ENCODE assay signal across 17 mouse cellular contexts in the genomic region with DNA sequence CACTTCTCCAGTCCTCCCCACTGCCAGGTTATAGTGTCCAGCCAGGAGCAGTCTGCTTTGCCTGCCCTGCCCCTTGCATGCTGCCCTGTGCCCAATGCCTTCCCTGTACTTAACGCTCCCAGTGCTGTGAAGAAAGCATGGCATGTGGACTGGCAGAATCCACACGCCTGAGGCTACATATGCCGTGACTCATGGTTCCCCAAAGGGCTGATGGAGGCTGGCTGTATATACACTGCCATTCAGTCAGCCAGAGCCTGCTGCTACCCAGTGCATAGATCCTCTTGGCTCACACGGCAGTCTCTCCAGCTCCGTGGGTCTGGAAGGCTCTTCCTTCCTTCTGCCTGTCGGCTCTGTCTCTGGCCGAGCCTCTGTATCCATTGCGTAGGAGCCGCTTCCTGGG.
"Had no signal": no experiment of that assay in that cellular context is flagged by ENCODE, and none has a peak within 500 bp of the region (broad histone marks: within the 10 kb centered on the region; RNA-seq: fewer than 3 reads in every experiment).

No protein-coding gene starts in this region.

- ATAC-seq: inflammation-experienced regulatory T-cells, adult 6 months; intestine, embryonic 15.5 days; intestine, postnatal 0 days; liver, embryonic 12.5 days had no signal

- DNase-seq: gastrocnemius, adult 2 months; gastrocnemius, postnatal 10 days; gastrocnemius, postnatal 25 days; heart, adult 18-20 months; heart, postnatal 10 days; heart, postnatal 4 days; kidney, adult 18-20 months; kidney, adult 8-10 months; kidney, postnatal 10 days; kidney, postnatal 25 days; kidney, postnatal 4 days; layer of hippocampus, postnatal 36 days; left cerebral cortex, postnatal 4 days had no signal
